Mouse (Mus musculus) right cerebral cortex, postnatal 36 days (tissue): ENCODE data around the gene Gpbar1.
"Not testable (repeated sequence)": the region's sequence is repeated elsewhere in the genome, so short reads cannot be mapped to it uniquely, and the experiment has no call there.

Experiments used
- DNase-seq, 2 experiments: peaks; one replicate each; pipeline ENCODE4 v3.0.0; 2022; ENCODE audit warnings: low spot score in 2 of 2, mixed read lengths in 1 of 2

Gpbar1 gene

DNA sequence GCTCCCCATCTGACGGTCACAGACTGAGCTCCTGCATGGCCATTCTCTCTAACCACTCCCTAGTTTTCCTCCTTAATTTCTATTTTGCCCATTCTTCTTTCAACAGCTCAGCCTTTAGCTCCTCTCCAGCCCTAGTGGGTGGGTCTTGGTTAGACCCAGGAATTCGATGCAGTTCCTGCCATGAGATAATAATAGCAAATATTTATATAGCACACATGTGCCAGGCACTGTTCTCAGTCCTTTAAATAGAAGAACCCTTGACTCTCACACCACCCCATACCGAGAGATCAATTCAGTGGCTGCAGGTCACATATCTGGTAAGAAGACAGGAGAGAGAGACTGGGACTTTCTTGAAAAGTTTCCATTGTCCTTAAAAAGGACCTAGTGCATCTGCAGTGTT, 43.0 kb downstream of the Gpbar1 start:
- no peak for DNase-seq

DNA sequence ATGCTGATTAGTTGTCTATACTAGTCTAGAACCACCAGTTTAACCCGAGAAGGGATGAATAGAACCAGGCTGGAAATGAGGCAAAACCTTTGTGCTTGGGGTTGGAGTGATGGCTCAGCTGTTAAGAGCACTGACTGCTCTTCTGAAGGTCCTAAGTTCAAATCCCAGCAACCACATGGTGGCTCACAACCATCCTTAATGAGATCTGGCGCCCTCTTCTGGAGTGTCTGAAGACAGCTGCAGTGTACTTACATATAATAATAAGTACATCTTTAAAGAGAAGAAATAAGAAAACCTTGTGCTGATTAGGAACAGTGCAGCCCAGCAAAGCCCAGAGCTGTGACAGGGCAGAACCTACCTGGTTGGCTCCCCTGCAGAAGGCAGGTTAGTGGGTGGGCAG, 48.6 kb downstream of the Gpbar1 start:
- not testable (repeated sequence) for DNase-seq
